Mouse (Mus musculus) midbrain, embryonic 11.5 days (tissue): ENCODE data around the gene Tmprss5. TPM values are rescaled to one million over a fixed set of nuclear protein-coding genes. Genes with fewer than 3 reads are reported as not detected.

Source experiments
- ATAC-seq: fragments of 200-750 bp; cut with Nextera tagmentation; 2 replicates; pipeline ENCODE4 v1.8.0; 2017; ENCODE audit warnings: moderate TSS enrichment, moderate library complexity; ENCODE audit not compliant: low FRiP score
- DNase-seq: peaks from one replicate; pipeline ENCODE4 v3.0.0; 2015; ENCODE audit warnings: low spot score; ENCODE audit errors: missing footprints
- H3K27ac ChIP-seq: fragments of 300-500 bp; sonication (generic); 2 replicates; pipeline ENCODE4 v1.5.1; 2014; ENCODE audit warnings: low read depth, low read length
- H3K27me3 ChIP-seq: fragments of 300-500 bp; sonication (generic); 2 replicates; pipeline ENCODE4 v1.6.1; 2014; ENCODE audit warnings: mild to moderate bottlenecking, low read length, moderate library complexity, mixed read lengths; ENCODE audit not compliant: control insufficient read depth, insufficient read depth
- H3K36me3 ChIP-seq: fragments of 300-500 bp; sonication (generic); 2 replicates; pipeline ENCODE4 v1.6.1; 2014; ENCODE audit warnings: mild to moderate bottlenecking, low read length, moderate library complexity, mixed read lengths; ENCODE audit not compliant: control insufficient read depth, insufficient read depth
- H3K4me1 ChIP-seq: fragments of 300-500 bp; sonication (generic); 2 replicates; pipeline ENCODE4 v1.6.1; 2014; ENCODE audit warnings: low read length; ENCODE audit not compliant: control insufficient read depth, insufficient read depth
- H3K4me2 ChIP-seq: fragments of 300-500 bp; sonication (generic); 2 replicates; pipeline ENCODE4 v1.6.1; 2014; ENCODE audit warnings: mild to moderate bottlenecking, moderate library complexity
- H3K4me3 ChIP-seq: fragments of 300-500 bp; sonication (generic); 2 replicates; pipeline ENCODE4 v1.5.1; 2014; ENCODE audit warnings: low read depth, low read length
- H3K9ac ChIP-seq: fragments of 300-500 bp; sonication (generic); 2 replicates; pipeline ENCODE4 v1.6.1; 2014; ENCODE audit warnings: low read length
- H3K9me3 ChIP-seq: fragments of 300-500 bp; sonication (generic); 2 replicates; pipeline ENCODE4 v1.6.1; 2016; ENCODE audit warnings: low read length; ENCODE audit not compliant: control insufficient read depth
- WGBS: fragments of 180-500 bp; shearing (Covaris S2); extraction: QIAGEN DNeasy Blood & Tissue Kit; methylation state at CpG from one replicate; pipeline ENCODE4 v1.1.7; 2014; 5-methylcytosine and 5-hydroxymethylcytosine counted together
- polyA plus RNA-seq: library from polyadenylated mRNA; unstranded; fragments of >200 nt; fragmentation: Nextera tagmentation; extraction: Ambion mirVana; gene quantifications from 2 replicates; pipeline ENCODE4 v1.2.1, GENCODE M21; 2014

Tmprss5 gene
- polyA plus RNA-seq, 1 experiment from 2014 or later = 0.79 TPM

- H3K4me1 ChIP-seq = peaks cover 9% of the 10 kb centered on the region
- no peak overlapping the region for H3K4me2 ChIP-seq
- H3K36me3 ChIP-seq = no peaks in the 10 kb centered on the region
- H3K9ac ChIP-seq = no peak overlapping the region
- H3K4me3 ChIP-seq = no peak overlapping the region
- DNase-seq (no peak), ATAC-seq (no peak)
- no peaks in the 10 kb centered on the region for H3K9me3 ChIP-seq
- H3K27ac ChIP-seq = no peak overlapping the region
- 88% methylated on average over 3 of the region's 3 CpGs for WGBS
- H3K27me3 ChIP-seq = no peaks in the 10 kb centered on the region
These were observed 17.8 kb downstream of the Tmprss5 start for GRCm38 (mm10) chr9:49098871-49099270.

GRCm38 (mm10) chr9:49102328-49102727, 21.3 kb downstream of the Tmprss5 start:
- ATAC-seq (peak; percentile 93), DNase-seq (no peak)
- Histone ChIP-seq H3K4me3 (no peak overlapping the region), H3K4me2 (no peak overlapping the region), H3K9me3 (no peaks in the 10 kb centered on the region), H3K9ac (no peak overlapping the region), H3K27me3 (no peaks in the 10 kb centered on the region), H3K27ac (no peak overlapping the region), H3K4me1 (peaks cover 9% of the 10 kb centered on the region), H3K36me3 (no peaks in the 10 kb centered on the region)
- WGBS = 12% methylated on average over 1 of the region's 1 CpGs

GRCm38 (mm10) chr9:49109101-49109500, 28.0 kb downstream of the Tmprss5 start:
- Histone ChIP-seq H3K4me2 (no peak overlapping the region), H3K36me3 (no peaks in the 10 kb centered on the region), H3K9me3 (no peaks in the 10 kb centered on the region), H3K27me3 (no peaks in the 10 kb centered on the region), H3K4me3 (no peak overlapping the region), H3K9ac (no peak overlapping the region), H3K27ac (no peak overlapping the region), H3K4me1 (peaks cover 2% of the 10 kb centered on the region; the same call in 1 of the 2 replicates)
- no peak for ATAC-seq
- no peak for DNase-seq
- 45% methylated on average over 7 of the region's 7 CpGs for WGBS

- Histone ChIP-seq H3K4me1 (peaks cover 2% of the 10 kb centered on the region; the same call in 1 of the 2 replicates), H3K36me3 (no peaks in the 10 kb centered on the region), H3K9ac (no peak overlapping the region), H3K27ac (no peak overlapping the region), H3K4me2 (no peak overlapping the region), H3K9me3 (no peaks in the 10 kb centered on the region), H3K4me3 (no peak overlapping the region), H3K27me3 (no peaks in the 10 kb centered on the region)
- DNase-seq = no peak
- WGBS = 33% methylated on average over 6 of the region's 6 CpGs
- no peak for ATAC-seq
These were observed 29.6 kb downstream of the Tmprss5 start for GRCm38 (mm10) chr9:49110476-49111220.

GRCm38 (mm10) chr9:49111296-49111695, 30.2 kb downstream of the Tmprss5 start:
- Histone ChIP-seq H3K27ac (no peak overlapping the region), H3K27me3 (no peaks in the 10 kb centered on the region), H3K4me1 (peaks cover 2% of the 10 kb centered on the region; the same call in 1 of the 2 replicates), H3K9ac (no peak overlapping the region), H3K4me3 (no peak overlapping the region), H3K4me2 (no peak overlapping the region), H3K9me3 (no peaks in the 10 kb centered on the region), H3K36me3 (no peaks in the 10 kb centered on the region)
- 88% methylated on average over 5 of the region's 5 CpGs for WGBS
- ATAC-seq (no peak), DNase-seq (no peak)

GRCm38 (mm10) chr9:49118271-49118825, 37.3 kb downstream of the Tmprss5 start:
- ATAC-seq (no peak), DNase-seq (no peak)
- Histone ChIP-seq H3K4me1 (no peaks in the 10 kb centered on the region), H3K36me3 (no peaks in the 10 kb centered on the region), H3K27ac (no peak overlapping the region), H3K4me2 (no peak overlapping the region), H3K9ac (no peak overlapping the region), H3K27me3 (no peaks in the 10 kb centered on the region), H3K9me3 (no peaks in the 10 kb centered on the region), H3K4me3 (no peak overlapping the region)
- 47% methylated on average over 3 of the region's 3 CpGs for WGBS

GRCm38 (mm10) chr9:49119759-49120158, 38.7 kb downstream of the Tmprss5 start:
- WGBS = 87% methylated on average over 4 of the region's 4 CpGs
- no peaks in the 10 kb centered on the region for H3K27me3 ChIP-seq
- H3K4me2 ChIP-seq = no peak overlapping the region
- H3K4me1 ChIP-seq = no peaks in the 10 kb centered on the region
- no peak overlapping the region for H3K27ac ChIP-seq
- H3K36me3 ChIP-seq = no peaks in the 10 kb centered on the region
- no peak overlapping the region for H3K4me3 ChIP-seq
- ATAC-seq (no peak), DNase-seq (no peak)
- H3K9ac ChIP-seq = no peak overlapping the region
- H3K9me3 ChIP-seq = no peaks in the 10 kb centered on the region

- WGBS = 83% methylated on average over 7 of the region's 7 CpGs
- Histone ChIP-seq H3K27me3 (no peaks in the 10 kb centered on the region), H3K36me3 (no peaks in the 10 kb centered on the region), H3K4me3 (no peak overlapping the region), H3K27ac (no peak overlapping the region), H3K9me3 (no peaks in the 10 kb centered on the region), H3K4me2 (no peak overlapping the region), H3K9ac (no peak overlapping the region), H3K4me1 (no peaks in the 10 kb centered on the region)
- ATAC-seq (no peak), DNase-seq (peak; percentile 77)
These were observed 44.6 kb downstream of the Tmprss5 start for GRCm38 (mm10) chr9:49125706-49126105.

GRCm38 (mm10) chr9:49130514-49131010, 49.5 kb downstream of the Tmprss5 start:
- Histone ChIP-seq H3K27ac (no peak overlapping the region), H3K4me1 (no peaks in the 10 kb centered on the region), H3K9me3 (no peaks in the 10 kb centered on the region), H3K27me3 (no peaks in the 10 kb centered on the region), H3K36me3 (no peaks in the 10 kb centered on the region), H3K4me3 (no peak overlapping the region), H3K9ac (no peak overlapping the region), H3K4me2 (no peak overlapping the region)
- DNase-seq (peak; percentile 82), ATAC-seq (peak; percentile 59; the same call in 1 of the 2 replicates)
- 54% methylated on average over 5 of the region's 5 CpGs for WGBS
